Mouse (Mus musculus) ES-CJ7 (cell line): ENCODE results near the gene Snai1.
A peak's percentile ranks its signal among the peaks of the same experiment; 100 is the strongest.

ENCODE experiments used
- DNase-seq: peaks from one replicate; pipeline ENCODE4 v3.0.0; 2011; ENCODE audit warnings: low read depth, low spot score

The Snai1 gene

DNA sequence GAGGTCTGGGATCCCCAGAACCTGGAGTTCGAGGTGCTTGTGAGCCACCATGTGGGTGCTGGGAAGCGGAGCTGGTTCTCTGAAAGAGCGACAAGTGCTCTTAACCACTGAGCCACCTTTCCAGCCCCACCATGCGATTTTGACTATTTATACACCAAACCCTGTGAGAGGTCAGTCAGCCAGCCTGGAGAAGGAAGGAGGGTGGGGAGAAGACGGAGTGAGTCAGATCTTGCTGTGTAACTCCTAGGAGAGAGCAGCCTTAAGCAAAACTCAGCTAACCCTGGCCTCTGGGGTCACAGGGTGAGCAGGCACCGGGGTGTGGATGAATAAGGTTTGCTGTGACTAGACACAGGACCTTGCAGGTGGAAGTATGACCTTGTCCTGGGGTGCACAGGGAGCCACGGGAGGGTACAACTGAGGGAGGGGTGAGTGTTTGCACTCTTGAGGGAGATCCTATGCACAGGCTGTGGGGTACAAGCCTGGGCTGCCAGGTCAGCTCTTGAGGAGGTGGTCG, 12.4 kb downstream of the Snai1 start:
- DNase-seq, result no peak

GRCm38 (mm10) chr2:167551342-167551920, 13.4 kb downstream of the Snai1 start:
- no peak for DNase-seq

- no peak for DNase-seq
Observed at GRCm38 (mm10) chr2:167552292-167552691, 14.3 kb downstream of the Snai1 start.

GRCm38 (mm10) chr2:167552927-167553402, 15.0 kb downstream of the Snai1 start:
- no peak for DNase-seq

GRCm38 (mm10) chr2:167555766-167556165, 17.8 kb downstream of the Snai1 start:
- DNase-seq, result no peak

DNA sequence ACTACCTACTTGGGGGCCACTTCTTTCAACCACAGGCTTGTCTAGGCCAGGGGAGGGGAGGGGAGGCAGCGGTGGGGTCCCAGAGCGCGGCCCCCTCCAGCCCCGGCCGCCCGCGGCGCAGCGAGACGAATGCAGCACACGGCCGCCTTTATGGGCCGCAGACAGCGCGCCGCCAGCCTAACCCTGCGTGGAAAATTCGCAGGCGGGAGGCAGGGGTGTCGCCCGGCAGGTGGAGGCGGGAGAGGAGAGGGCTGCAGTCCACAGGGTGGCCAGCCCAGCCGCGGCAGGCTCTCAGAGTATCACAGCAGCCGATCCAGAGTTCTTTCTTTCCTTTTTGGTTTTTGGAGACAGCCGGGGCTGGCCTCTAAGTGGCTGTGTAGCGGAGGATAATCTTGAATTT, 21.4 kb downstream of the Snai1 start:
- no peak for DNase-seq

DNA sequence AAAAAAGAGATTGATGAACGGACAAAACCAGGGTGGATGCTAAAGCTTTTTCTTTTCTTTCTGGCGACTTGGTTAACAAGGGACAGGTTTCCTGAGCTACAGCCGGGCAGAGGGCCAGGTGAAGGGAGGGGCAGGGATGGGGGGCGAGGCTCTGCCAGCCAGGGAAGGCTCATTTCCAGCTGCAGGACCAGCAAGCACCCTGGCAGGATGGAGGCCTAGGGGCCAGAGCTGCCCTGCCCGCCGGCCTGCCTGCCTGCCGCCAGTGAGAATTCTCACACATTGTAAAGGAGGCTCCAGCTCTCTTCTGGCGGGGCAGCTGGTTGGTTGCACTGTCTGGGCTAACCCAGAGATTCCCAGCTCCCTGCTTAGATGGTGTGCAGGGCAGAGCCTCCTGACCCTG, 24.1 kb downstream of the Snai1 start:
- DNase-seq, result no peak

- no peak for DNase-seq
Observed at GRCm38 (mm10) chr2:167563035-167563434, 25.0 kb downstream of the Snai1 start.

- DNase-seq, result no peak
Observed at GRCm38 (mm10) chr2:167563703-167564102, 25.7 kb downstream of the Snai1 start.

DNA sequence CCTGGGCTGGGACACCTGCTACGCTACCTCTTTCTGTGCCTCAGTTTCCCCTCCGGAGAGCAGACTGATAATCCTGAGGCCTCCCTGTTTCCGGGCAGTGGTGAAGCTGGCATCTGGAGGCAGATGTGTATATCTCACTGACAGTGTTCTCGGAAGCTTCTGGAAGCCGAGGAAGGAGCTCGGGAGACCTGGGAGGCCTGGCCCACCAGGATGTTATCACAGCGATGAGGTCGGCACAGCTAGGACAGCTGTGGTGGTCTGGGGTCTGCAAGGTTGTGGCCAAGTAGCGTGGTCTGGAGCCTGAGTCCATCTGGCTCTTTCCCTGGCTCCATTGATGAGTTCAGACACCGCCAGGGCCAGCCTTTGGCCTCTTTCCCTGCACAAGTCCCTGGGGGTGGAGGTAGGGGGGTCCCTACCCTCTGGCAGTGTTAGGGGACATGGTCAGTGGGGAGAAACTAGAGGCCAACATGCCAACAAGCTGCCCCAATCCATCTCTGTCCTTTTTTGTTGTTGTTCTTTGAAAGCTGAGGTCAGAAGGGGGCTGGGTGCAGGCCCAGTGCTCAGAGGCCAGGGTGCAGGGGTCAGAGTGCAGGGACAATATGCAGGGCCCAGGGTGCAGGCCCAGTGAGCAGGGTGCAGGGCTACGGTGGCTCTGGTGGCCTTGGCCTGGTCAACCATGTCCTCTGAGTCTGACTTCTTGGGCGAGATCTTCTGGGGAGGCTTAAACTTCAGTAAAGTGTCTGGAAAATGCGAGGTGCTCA, 26.7 kb downstream of the Snai1 start:
- DNase-seq, result no peak

GRCm38 (mm10) chr2:167565312-167565656, 27.3 kb downstream of the Snai1 start:
- DNase-seq, result no peak

- DNase-seq, result no peak
Observed at GRCm38 (mm10) chr2:167565682-167566081, 27.7 kb downstream of the Snai1 start.

DNA sequence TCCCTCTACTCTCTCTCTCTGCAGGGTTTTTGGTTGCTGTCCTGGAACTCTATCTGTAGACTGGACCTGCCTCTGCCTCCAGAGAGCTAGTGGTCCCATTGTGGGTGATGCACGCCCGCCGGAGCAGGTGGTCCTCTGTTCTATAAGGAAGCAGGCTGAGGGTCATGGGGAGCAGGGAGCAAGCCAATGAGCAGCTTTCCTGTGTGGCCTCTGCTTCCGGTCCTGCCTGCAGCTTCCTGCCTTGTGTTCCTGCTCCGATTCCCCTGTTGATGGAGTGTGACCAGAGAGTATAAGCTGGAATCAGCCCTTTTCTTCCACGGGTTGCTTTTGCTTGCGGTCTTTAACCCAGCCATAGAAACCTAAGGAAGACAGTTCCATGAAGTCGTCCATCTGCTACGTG, 30.1 kb downstream of the Snai1 start:
- no peak for DNase-seq

DNA sequence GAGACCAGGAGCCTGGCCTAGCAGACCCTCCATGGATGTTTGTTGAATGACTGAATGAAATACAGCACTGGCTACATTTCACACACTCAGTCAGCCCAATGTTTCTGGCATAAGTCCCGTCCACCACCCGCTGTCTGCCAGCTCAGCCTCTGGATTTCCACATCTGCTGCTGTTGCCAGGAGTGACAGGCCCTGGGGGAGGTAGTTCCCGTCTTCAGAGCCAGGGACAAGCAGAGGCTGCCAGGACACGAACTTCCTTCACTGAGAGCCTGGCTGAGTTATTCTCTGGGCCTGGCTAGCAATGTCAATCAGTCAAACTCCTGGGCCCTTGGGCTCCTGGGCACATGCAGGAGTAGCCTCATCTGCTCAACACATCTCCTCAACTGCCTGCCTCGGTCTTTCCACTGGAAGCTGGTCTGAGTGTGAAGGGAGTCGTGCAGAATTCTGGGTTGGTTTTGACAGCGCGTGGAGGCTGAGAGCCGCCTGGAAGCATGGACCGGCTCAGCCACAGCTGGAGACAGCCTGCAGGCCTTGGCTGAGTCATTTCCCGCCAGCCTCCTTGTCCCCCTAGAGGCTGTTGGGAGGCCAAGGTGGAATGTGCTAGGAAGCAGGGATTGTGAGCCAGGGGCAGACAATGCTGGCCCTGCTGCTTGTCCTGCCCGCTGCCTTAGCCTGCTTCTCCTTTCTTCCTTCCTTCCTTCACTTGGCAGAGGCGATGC, 32.1 kb downstream of the Snai1 start:
- DNase-seq, result peak; percentile 40

GRCm38 (mm10) chr2:167570815-167571214, 32.8 kb downstream of the Snai1 start:
- DNase-seq, result no peak

GRCm38 (mm10) chr2:167571442-167572220, 33.6 kb downstream of the Snai1 start:
- DNase-seq, result no peak

DNA sequence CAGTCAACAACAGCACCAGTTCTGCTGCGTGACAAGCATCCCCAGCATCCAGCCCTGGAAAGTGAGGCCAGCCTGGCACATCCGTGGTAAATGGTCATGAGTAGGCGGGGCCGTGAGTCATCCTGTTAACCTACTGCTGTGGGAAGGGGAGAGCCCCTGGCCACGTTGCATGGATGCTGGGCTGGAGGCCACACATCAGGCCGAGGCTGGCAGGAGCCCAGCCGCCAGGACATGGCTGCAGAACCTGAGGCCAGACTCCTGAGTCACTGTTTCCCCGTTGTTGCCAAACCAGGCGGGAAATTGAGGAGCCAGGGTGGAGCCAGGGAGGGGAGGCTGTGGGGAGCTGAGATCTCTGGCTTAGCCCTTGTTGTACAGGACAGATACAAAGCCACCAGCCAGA, 36.8 kb downstream of the Snai1 start:
- DNase-seq, result no peak

- no peak for DNase-seq
Observed at GRCm38 (mm10) chr2:167575581-167575980, 37.6 kb downstream of the Snai1 start.

- DNase-seq, result no peak
Observed at GRCm38 (mm10) chr2:167576121-167576620, 38.2 kb downstream of the Snai1 start.

DNA sequence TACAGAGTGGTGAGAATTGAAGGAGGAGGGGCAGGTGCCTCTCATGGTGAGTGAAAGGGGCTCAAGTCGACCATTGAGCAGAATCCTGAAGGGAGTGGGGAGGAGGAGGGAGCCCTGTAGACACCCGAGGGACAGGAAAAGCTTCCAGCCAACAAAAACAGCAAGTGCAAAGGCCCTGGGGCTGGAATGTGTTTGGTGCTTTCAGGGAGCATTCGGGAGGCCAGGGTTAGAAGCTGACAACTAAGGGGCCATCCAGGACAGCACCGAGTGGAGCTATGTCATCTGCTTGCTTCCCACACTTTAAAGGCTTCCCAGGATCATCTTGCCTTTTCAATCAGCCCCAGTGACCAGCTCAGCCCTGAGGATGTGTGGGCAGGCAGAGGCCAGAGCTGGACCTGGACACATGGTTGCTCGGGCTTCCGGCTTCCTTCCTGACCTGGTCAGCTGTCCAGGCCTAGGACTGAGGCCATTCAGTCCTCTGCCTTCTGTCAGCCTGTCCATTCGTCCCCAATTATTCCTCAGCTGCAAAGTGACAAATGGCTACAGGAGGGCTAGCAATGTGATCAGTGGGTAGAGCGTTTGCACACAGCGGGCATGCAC, 39.3 kb downstream of the Snai1 start:
- no peak for DNase-seq

GRCm38 (mm10) chr2:167578521-167578920, 40.5 kb downstream of the Snai1 start:
- DNase-seq, result peak; percentile 94
